Mouse (Mus musculus) liver, embryonic 14.5 days (tissue): ENCODE results near the gene Ostf1.

Experiments
- CTCF ChIP-seq: IDR thresholded peaks from 2 replicates; pipeline ENCODE4 v1.5.1; 2016; ENCODE audit warnings: antibody characterized with exemption, low read depth, control low read depth
- EP300 ChIP-seq: IDR thresholded peaks from 2 replicates; pipeline ENCODE4 v1.6.1; 2016; ENCODE audit warnings: antibody characterized with exemption, low read depth

GRCm38 (mm10) chr19:18567501-18567900 lies 64.1 kb downstream of the Ostf1 start:
- TF ChIP-seq CTCF (no peak), EP300 (no peak)
